Mouse (Mus musculus): ENCODE results near the gene Gm20683. TPM values are rescaled to one million over a fixed set of nuclear protein-coding genes. Genes with fewer than 3 reads are reported as not detected.

Gm20683 gene
- total and polyA plus RNA-seq, 2 experiments: 2.7 to 26.9 TPM

DNA sequence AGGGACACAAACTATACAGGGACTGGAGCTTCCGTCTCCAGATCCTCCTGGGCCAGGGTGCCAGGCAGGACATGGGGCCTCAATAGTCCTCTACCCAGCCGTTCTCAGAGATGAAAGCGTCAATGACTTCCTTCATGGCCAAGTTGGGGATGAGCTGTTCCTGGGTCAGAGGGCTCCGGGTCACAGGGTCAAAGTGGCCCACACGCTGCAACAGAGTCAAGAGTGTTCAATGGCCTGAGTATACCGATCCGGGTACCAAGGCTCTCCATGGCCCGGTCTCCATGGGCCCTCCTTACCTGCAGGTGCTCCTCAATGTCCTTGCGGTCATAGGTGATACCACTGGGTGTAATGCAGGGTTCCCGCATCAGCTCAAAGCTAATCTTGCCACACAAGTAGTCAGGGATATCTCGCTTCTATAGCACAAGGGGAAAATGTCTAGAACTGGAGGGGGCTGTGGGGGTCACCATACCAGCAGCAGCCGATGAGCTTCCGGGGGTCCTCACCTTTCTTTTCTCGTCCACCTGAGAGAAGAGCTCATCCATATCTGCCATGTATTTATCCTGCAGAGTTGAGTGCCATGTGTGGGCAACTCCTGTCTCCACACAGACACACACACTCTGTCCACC lies 10.6 kb downstream of the Gm20683 start:
- no peak for DNase-seq (ENCODE audit: extremely low read depth, low read depth, low spot score)
- Histone ChIP-seq H3K9ac (ENCODE audit: low read depth, low read length) (no peak overlapping the region), H3K4me1 (ENCODE audit: control insufficient read depth, insufficient read depth, low read length) (peaks cover 37% of the 10 kb centered on the region), H3K79me2 (ENCODE audit: control insufficient read depth, insufficient read depth, low read length) (peaks cover 26% of the 10 kb centered on the region), H3K36me3 (ENCODE audit: control insufficient read depth, insufficient read depth, low read length) (0 out of 2 replicates have a peak, but pooled peaks cover 4% of the 10 kb centered on the region), H3K27ac (replicated peaks; ENCODE audit: insufficient read depth, low read depth, low read length) (no peak overlapping the region), H3K27me3 (ENCODE audit: control insufficient read depth, insufficient read depth, low read length) (no peaks in the 10 kb centered on the region), H3K4me3 (ENCODE audit: insufficient read depth, low read depth, low read length) (no peak overlapping the region)
- WGBS: 75% methylated on average over 14 of the region's 14 CpGs
- 0 out of 2 replicates have a peak, but pooled peaks have one; percentile 4 for TF ChIP-seq POLR2A (IDR thresholded peaks at IDR 0.05; ENCODE audit: extremely low read depth, insufficient read depth, low read length)
- no peak for TF ChIP-seq CTCF (IDR thresholded peaks at IDR 0.05; ENCODE audit: low read depth, low read length)

DNA sequence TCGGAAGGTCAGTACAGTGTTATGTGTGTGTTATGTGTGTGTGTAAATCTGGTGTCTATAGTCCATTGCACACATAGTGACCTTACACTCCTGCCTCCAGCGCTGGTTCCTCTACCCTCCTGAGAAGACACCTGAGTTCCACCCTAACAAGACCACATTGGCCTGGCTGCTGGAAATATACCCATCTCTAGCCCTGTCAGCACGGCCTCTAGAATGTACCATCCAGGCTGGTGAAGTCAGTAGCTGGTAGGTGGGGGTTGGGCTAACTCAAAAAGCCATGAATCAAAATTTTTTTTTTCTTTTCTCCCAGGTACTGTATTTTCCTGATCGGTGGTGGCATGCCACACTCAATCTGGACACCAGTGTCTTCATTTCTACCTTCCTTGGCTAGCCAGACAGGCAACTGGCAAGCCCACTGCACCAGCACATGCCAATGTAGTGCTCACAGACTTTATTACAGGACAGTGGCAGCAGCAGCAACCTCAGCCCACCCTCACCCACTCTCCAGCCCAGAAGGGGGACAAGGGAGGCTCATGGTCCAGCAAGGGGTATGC lies 11.3 kb downstream of the Gm20683 start:
- 75% methylated on average over 4 of the region's 4 CpGs for WGBS
- no peak for DNase-seq (ENCODE audit: extremely low read depth, low read depth, low spot score)
- Histone ChIP-seq H3K4me1 (ENCODE audit: control insufficient read depth, insufficient read depth, low read length) (peaks cover 31% of the 10 kb centered on the region), H3K79me2 (ENCODE audit: control insufficient read depth, insufficient read depth, low read length) (peaks cover 23% of the 10 kb centered on the region), H3K36me3 (ENCODE audit: control insufficient read depth, insufficient read depth, low read length) (0 out of 2 replicates have a peak, but pooled peaks cover 4% of the 10 kb centered on the region), H3K4me3 (ENCODE audit: insufficient read depth, low read depth, low read length) (no peak overlapping the region), H3K9ac (ENCODE audit: low read depth, low read length) (no peak overlapping the region), H3K27me3 (ENCODE audit: control insufficient read depth, insufficient read depth, low read length) (no peaks in the 10 kb centered on the region), H3K27ac (replicated peaks; ENCODE audit: insufficient read depth, low read depth, low read length) (no peak overlapping the region)
- no peak for TF ChIP-seq CTCF (IDR thresholded peaks at IDR 0.05; ENCODE audit: low read depth, low read length)
- TF ChIP-seq POLR2A (IDR thresholded peaks at IDR 0.05; ENCODE audit: extremely low read depth, insufficient read depth, low read length): no peak

DNA sequence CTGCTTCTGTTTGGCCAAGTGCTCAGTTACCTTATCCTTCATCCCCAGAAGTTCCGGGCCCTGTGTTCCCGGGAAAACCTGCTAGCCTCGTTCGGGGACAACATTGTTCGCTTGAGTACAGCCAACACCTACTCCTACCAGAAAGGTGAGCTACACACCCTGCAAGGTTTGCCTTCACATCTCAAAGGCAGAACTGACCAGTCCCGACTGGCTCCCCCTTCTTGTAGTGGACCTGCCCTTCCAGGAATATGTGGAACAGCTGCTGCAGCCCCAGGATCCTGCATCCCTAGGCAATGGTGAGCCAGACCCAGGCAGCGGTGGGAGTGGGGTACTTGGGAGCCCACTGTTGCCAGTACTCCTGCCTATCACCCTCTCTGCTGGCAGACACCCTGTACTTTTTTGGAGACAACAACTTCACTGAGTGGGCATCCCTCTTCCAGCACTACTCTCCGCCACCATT lies 12.0 kb downstream of the Gm20683 start:
- peaks cover 17% of the 10 kb centered on the region for H3K79me2 ChIP-seq (ENCODE audit: control insufficient read depth, insufficient read depth, low read length)
- H3K4me1 ChIP-seq (ENCODE audit: control insufficient read depth, insufficient read depth, low read length): peaks cover 27% of the 10 kb centered on the region
- peak overlapping the region; percentile 64 for H3K4me3 ChIP-seq (ENCODE audit: insufficient read depth, low read depth, low read length)
- no peaks in the 10 kb centered on the region for H3K27me3 ChIP-seq (ENCODE audit: control insufficient read depth, insufficient read depth, low read length)
- 26% methylated on average over 8 of the region's 8 CpGs for WGBS
- DNase-seq (ENCODE audit: extremely low read depth, low read depth, low spot score): no peak
- TF ChIP-seq CTCF (IDR thresholded peaks at IDR 0.05; ENCODE audit: low read depth, low read length) (no peak), POLR2A (IDR thresholded peaks at IDR 0.05; ENCODE audit: extremely low read depth, insufficient read depth, low read length) (no peak)
- 0 out of 2 replicates have a peak, but pooled peaks cover 4% of the 10 kb centered on the region for H3K36me3 ChIP-seq (ENCODE audit: control insufficient read depth, insufficient read depth, low read length)
- H3K27ac ChIP-seq (replicated peaks; ENCODE audit: insufficient read depth, low read depth, low read length): peak overlapping the region; percentile 69
- peak overlapping the region; percentile 78 for H3K9ac ChIP-seq (ENCODE audit: low read depth, low read length)

DNA sequence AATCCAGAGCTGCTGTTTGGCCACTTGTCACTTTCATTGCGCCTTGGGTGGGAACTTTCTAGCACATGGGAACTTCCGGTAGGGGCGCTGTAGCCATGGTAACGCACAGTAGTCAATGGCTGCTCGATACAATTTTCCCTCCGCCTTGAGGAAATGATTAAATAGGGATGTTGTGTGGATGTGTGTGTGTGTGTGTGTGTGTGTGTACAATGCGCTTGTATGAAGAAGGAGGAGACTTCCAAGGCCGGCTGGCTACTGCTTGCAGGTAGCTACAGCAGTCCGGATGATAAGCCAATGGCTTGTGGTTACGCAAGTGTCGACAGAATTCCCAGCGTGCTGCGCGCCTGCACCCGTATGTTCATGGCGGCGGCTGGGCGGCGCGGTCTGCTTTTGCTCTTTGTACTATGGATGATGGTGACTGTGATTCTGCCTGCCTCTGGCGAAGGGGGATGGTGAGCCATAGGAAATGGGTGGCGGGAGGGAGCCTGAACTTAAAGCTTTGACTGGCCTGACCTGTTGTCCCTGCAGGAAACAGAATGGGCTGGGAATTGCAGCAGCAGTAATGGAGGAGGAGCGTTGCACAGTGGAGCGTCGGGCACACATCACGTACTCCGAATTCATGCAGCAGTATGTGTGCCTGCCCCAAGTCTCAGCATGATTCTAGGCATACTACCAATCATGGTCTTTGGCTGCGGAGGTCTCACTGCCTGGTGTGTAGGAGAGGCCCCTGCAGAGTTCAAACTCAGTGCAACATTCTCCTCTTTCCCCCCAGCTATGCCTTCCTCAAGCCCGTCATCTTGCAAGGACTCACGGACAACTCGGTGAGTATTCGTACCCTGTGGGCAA lies 12.6 kb downstream of the Gm20683 start, which contains the start of gene Jmjd8:
TSS of gene Jmjd8 (plus strand) at position 156 of the 846 bp plus-strand sequence.
- H3K27me3 ChIP-seq (ENCODE audit: control insufficient read depth, insufficient read depth, low read length): no peaks in the 10 kb centered on the region
- peak; percentile 81 for DNase-seq (ENCODE audit: extremely low read depth, low read depth, low spot score)
- H3K9ac ChIP-seq (ENCODE audit: low read depth, low read length): peak within 1 kb of the TSS; percentile 78
- H3K4me1 ChIP-seq (ENCODE audit: control insufficient read depth, insufficient read depth, low read length): peaks cover 31% of the 10 kb centered on the region
- 0 out of 2 replicates have a peak, but pooled peaks cover 4% of the 10 kb centered on the region for H3K36me3 ChIP-seq (ENCODE audit: control insufficient read depth, insufficient read depth, low read length)
- under 1% methylated on average over 32 of the region's 32 CpGs for WGBS
- H3K4me3 ChIP-seq (ENCODE audit: insufficient read depth, low read depth, low read length): peak within 1 kb of the TSS; percentile 64
- peak within 1 kb of the TSS; percentile 69 for H3K27ac ChIP-seq (replicated peaks; ENCODE audit: insufficient read depth, low read depth, low read length)
- TF ChIP-seq CTCF (IDR thresholded peaks at IDR 0.05; ENCODE audit: low read depth, low read length): peak; percentile 44; the same call in 1 of the 2 replicates
- peak; percentile 50; the same call in 1 of the 2 replicates for TF ChIP-seq POLR2A (IDR thresholded peaks at IDR 0.05; ENCODE audit: extremely low read depth, insufficient read depth, low read length)
- peaks cover 22% of the 10 kb centered on the region for H3K79me2 ChIP-seq (ENCODE audit: control insufficient read depth, insufficient read depth, low read length)

DNA sequence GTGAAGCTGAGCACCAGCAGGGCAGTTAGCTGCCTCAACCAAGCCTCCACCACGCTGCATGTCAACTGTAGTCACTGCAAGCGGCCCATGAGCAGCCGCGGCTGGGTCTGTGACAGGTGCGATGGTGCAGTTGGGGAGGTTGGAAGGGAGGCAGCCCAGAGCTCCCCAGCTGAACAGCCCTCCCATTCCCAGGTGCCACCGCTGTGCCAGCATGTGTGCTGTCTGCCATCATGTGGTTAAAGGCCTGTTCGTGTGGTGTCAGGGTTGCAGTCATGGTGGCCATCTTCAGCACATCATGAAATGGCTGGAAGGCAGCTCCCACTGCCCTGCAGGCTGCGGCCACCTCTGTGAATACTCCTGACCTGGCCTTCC lies 13.4 kb downstream of the Gm20683 start:
- Histone ChIP-seq H3K36me3 (ENCODE audit: control insufficient read depth, insufficient read depth, low read length) (0 out of 2 replicates have a peak, but pooled peaks cover 4% of the 10 kb centered on the region), H3K79me2 (ENCODE audit: control insufficient read depth, insufficient read depth, low read length) (peaks cover 25% of the 10 kb centered on the region), H3K27me3 (ENCODE audit: control insufficient read depth, insufficient read depth, low read length) (no peaks in the 10 kb centered on the region), H3K9ac (ENCODE audit: low read depth, low read length) (no peak overlapping the region), H3K4me1 (ENCODE audit: control insufficient read depth, insufficient read depth, low read length) (peaks cover 31% of the 10 kb centered on the region), H3K4me3 (ENCODE audit: insufficient read depth, low read depth, low read length) (no peak overlapping the region), H3K27ac (replicated peaks; ENCODE audit: insufficient read depth, low read depth, low read length) (no peak overlapping the region)
- no peak for TF ChIP-seq CTCF (IDR thresholded peaks at IDR 0.05; ENCODE audit: low read depth, low read length)
- no peak for TF ChIP-seq POLR2A (IDR thresholded peaks at IDR 0.05; ENCODE audit: extremely low read depth, insufficient read depth, low read length)
- no peak for DNase-seq (ENCODE audit: extremely low read depth, low read depth, low spot score)
- WGBS: 90% methylated on average over 8 of the region's 8 CpGs

All from liver, adult 2 months (tissue).